Mouse (Mus musculus) bone marrow macrophage, adult 2 months (primary cell): Measurements from ENCODE around the gene Actr3b. TPM values are rescaled to one million over a fixed set of nuclear protein-coding genes. Genes with fewer than 3 reads are reported as not detected.
"Not testable (repeated sequence)": the region's sequence is repeated elsewhere in the genome, so short reads cannot be mapped to it uniquely, and the experiment has no call there.

Experiments used
- H3K27ac ChIP-seq: 2 replicates; pipeline ENCODE4 v1.5.1; 2012; ENCODE audit warnings: low read depth, low read length; ENCODE audit not compliant: insufficient read depth
- H3K4me1 ChIP-seq: 2 replicates; pipeline ENCODE4 v1.6.1; 2012; ENCODE audit warnings: low read length; ENCODE audit not compliant: control insufficient read depth, insufficient read depth
- H3K4me3 ChIP-seq: 2 replicates; pipeline ENCODE4 v1.5.1; 2012; ENCODE audit warnings: mild to moderate bottlenecking, low read length, moderate library complexity; ENCODE audit not compliant: insufficient read depth
- CTCF ChIP-seq: IDR thresholded peaks from 2 replicates; pipeline ENCODE4 v1.5.1; 2012; ENCODE audit warnings: low read depth, mild to moderate bottlenecking, low read length, moderate library complexity
- POLR2A ChIP-seq: IDR thresholded peaks from 2 replicates; pipeline ENCODE4 v1.6.1; 2012; ENCODE audit warnings: mild to moderate bottlenecking, low read depth, low read length, borderline replicate concordance
- polyA plus RNA-seq: library from polyadenylated mRNA; stranded (reverse); fragments of >200 nt; gene quantifications from 2 replicates; pipeline ENCODE4 v1.2.4, GENCODE M21; 2012; ENCODE audit not compliant: missing spikeins, insufficient read depth, insufficient read length

Actr3b gene
- polyA plus RNA-seq: not detected in 2 replicates

- Histone ChIP-seq H3K4me3 (peak within 1 kb of the TSS; percentile 94), H3K4me1 (peaks cover 31% of the 10 kb centered on the region), H3K27ac (no peak within 1 kb of the TSS)
- no peak for TF ChIP-seq CTCF
- TF ChIP-seq POLR2A: no peak
Observed at GRCm38 (mm10) chr5:25759460-25760409, at the start of gene Actr3b. Gene Actr3b, plus strand, starts transcription at chr5:25759997.

GRCm38 (mm10) chr5:25713001-25713706, 46.6 kb upstream of the Actr3b start:
- H3K4me3 ChIP-seq, H3K4me1 ChIP-seq, H3K27ac ChIP-seq: not testable (repeated sequence)

- Histone ChIP-seq H3K4me3 (no peak overlapping the region), H3K27ac (no peak overlapping the region), H3K4me1 (no peaks in the 10 kb centered on the region)
- TF ChIP-seq CTCF (no peak), POLR2A (no peak)
Observed at GRCm38 (mm10) chr5:25719390-25719789, 40.4 kb upstream of the Actr3b start.

- TF ChIP-seq POLR2A (no peak), CTCF (no peak)
- Histone ChIP-seq H3K4me3 (no peak overlapping the region), H3K27ac (no peak overlapping the region), H3K4me1 (no peaks in the 10 kb centered on the region)
Observed at GRCm38 (mm10) chr5:25723016-25723415, 36.8 kb upstream of the Actr3b start.

GRCm38 (mm10) chr5:25724134-25724675, 35.6 kb upstream of the Actr3b start:
- Histone ChIP-seq H3K4me1 (no peaks in the 10 kb centered on the region), H3K27ac (no peak overlapping the region), H3K4me3 (no peak overlapping the region)
- TF ChIP-seq POLR2A (no peak), CTCF (no peak)

- TF ChIP-seq CTCF: peak; percentile 63
- TF ChIP-seq POLR2A: no peak
- Histone ChIP-seq H3K4me3 (no peak overlapping the region), H3K4me1 (no peaks in the 10 kb centered on the region), H3K27ac (no peak overlapping the region)
Observed at GRCm38 (mm10) chr5:25734318-25734717, 25.5 kb upstream of the Actr3b start.

- no peak overlapping the region for H3K4me3 ChIP-seq
- H3K4me1 ChIP-seq: no peaks in the 10 kb centered on the region
- no peak overlapping the region for H3K27ac ChIP-seq
- TF ChIP-seq POLR2A (no peak), CTCF (no peak)
Observed at GRCm38 (mm10) chr5:25735861-25736260, 23.9 kb upstream of the Actr3b start.

- TF ChIP-seq CTCF: no peak
- no peak for TF ChIP-seq POLR2A
- Histone ChIP-seq H3K27ac (no peak overlapping the region), H3K4me1 (no peaks in the 10 kb centered on the region), H3K4me3 (no peak overlapping the region)
Observed at GRCm38 (mm10) chr5:25738448-25738847, 21.3 kb upstream of the Actr3b start.

GRCm38 (mm10) chr5:25738902-25739301, 20.9 kb upstream of the Actr3b start:
- H3K4me1 ChIP-seq, H3K27ac ChIP-seq, H3K4me3 ChIP-seq: not testable (repeated sequence)

GRCm38 (mm10) chr5:25747904-25748303, 11.9 kb upstream of the Actr3b start:
- TF ChIP-seq POLR2A (no peak), CTCF (no peak)
- Histone ChIP-seq H3K27ac (no peak overlapping the region), H3K4me1 (peaks cover 2% of the 10 kb centered on the region; the same call in 1 of the 2 replicates), H3K4me3 (no peak overlapping the region)
